Mouse (Mus musculus) c-Kit-negative CD71-positive TER-119-positive erythroid progenitor cells, embryonic 14.5 days (primary cell): ENCODE results near the gene Lhfp.

ENCODE experiments used
- DNase-seq: peaks from one replicate; pipeline ENCODE4 v3.0.0-alpha.2; 2013; ENCODE audit warnings: low read depth, low spot score

Lhfp gene

DNA sequence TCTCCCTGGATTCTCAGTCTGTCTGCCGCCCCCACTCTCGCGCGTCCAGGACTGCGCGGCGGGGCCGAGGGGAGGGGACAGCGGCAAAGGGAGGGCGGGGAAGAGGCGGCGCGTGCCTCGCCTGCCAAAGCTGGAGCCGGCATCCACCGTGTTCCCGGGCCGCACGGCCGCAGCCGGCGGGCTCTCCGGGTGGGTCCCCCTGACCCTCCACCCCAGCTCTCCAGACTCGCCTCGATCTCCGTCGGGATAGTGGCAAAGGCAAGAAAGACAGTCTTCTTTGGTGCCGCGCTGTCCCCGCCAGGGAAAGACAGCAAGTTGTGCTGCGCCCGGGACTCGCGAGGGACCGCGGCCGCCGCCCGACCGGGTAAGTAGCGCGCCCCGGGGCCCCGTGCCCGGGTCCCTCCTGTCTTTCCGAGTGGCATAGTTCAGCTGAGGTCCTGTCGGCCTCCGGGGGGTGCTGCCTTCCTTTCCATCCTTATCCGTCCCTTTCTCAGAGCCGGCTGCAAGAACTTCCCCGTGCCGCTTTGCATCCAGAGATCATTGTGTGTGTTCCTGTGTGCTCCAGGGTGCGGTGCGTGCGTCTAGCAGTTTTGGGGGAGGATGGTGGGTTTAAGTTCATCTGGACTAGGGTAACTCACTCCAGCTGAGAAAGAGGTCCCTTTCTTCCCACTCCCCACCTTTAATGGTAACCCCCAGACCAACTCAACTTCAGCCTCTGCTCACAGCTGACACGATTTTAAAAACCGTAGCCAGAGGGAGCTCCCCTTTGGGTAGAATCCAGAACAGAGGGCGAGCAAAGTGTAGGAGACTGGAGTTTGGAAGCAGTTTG lies at the start of gene Lhfp:
Gene Lhfp (plus strand): TSS at position 118 of the 829 bp plus-strand sequence.
- DNase-seq, result no peak

GRCm38 (mm10) chr3:52993296-52993695 lies 48.0 kb upstream of the Lhfp start:
- no peak for DNase-seq

- DNase-seq, result no peak
These were observed 46.7 kb upstream of the Lhfp start for GRCm38 (mm10) chr3:52994666-52995065.

DNA sequence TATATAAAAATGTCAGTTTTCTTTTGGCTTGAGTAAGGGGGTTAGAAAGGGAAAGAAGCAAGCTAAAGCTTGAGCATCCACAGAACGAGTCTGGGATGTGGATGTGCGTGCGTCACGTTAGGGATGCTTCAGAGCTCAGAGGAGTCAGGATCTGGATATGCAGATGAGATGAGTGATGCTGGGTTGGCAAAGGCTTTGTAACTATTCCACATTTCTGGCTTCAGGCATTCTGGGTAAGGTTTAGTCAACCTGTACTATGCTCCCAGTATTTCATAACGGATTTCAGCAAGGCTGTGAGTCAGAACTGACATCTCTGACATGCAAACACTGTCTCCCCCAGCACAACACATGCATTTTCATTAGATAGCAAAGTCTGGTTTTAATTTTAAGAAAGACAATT lies 44.7 kb upstream of the Lhfp start:
- no peak for DNase-seq

DNA sequence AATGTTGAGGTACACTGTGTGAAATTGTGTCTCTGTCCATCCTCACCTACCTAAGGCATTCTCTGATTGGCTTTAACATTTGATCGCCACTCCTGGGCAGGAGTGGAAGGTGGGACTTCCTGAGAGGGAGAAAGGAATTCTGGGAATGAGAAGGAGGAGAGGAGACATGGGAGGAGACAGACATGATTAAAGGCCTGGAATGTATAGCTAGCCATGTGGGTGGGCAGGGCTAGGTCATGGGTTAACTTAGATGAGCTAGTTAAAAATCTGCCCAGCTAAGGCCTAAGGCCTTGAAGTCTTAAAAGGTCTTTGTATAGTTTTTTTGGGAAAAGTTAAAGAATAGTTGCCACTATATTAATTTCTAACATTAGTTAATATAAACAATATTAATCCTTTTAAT lies 43.9 kb upstream of the Lhfp start:
- DNase-seq, result no peak

GRCm38 (mm10) chr3:52999016-52999744 lies 42.1 kb upstream of the Lhfp start:
- DNase-seq, result no peak

DNA sequence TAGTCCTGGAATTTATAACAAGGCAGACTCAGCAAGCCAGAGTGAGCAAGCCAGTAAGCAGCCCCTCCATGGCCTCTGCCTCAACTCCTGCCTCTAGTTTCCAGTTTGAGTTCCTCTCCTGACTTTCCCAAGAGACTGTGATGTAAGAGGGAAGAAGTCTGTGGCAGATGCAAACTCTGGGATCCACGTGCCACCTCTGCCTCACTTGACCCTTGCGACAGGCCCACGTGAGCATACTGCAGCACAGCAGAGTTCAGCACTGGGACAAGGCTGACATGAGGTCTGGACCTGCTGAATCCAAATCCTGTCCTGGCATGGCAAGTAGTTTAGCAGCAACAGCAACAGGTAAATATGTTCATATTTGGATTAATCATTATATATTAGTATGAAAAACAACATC lies 41.3 kb upstream of the Lhfp start:
- no peak for DNase-seq

GRCm38 (mm10) chr3:53002076-53002475 lies 39.3 kb upstream of the Lhfp start:
- DNase-seq, result no peak

GRCm38 (mm10) chr3:53004406-53005114 lies 36.8 kb upstream of the Lhfp start:
- no peak for DNase-seq

DNA sequence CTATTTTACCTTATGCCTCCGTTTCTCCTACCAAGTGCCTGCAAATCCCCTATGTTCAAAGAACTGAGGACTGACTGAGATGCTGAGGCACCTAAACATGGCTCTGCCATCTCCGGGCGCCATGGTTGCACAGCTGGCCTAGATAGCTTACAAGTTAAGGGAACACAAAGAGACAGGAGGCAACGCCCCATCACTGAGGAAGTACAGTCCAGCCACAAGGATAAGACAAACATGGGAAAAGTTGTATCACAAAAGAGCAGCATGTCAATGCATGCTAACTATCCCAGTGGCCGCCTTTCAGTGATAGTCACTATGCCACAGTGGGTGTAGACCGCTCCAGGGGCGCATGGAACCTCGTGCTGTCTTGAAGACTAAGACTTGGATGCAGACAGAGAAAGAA lies 33.9 kb upstream of the Lhfp start:
- no peak for DNase-seq

DNA sequence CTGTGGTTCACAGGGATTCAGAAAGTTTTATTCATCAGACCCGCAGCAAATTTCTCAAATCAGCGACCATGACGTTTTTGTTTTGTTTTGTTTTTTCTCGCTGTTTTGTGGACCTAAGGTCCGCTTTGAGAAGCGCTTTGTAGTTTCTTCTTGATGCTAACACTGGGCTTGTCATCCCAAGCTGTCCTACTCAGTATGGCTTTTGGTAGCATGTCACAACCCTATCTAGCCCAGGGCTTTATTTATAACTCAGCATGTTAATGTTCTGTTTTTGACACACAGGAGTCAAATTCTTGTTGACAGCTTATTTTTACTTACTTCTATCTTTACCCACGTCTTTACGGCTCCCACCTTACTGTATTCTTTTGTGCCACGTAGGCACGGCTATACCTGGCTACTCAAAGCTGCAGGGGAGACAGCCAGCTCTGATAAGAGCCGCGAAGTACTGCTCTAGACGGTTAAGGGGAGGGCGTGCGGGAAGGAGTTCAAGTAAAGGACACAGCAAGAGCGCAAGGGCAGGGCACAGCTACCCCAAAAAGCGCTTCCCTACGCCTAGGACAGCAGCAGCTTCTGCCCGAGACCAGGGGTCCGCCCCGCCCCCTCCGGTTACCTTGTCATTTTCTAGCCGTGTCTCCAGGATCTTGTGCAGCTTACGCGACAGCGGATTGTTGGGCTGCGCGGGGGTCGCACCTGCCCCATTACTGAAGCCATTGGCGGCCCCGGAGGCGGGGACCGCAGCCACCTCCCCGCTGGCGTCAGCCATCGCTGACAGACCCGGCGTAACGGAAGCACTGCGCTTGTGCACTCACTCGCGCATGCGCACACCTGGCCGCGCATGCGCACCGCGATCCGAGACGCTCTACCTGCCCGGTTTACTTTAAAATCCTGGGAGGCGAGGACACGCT lies 24.6 kb upstream of the Lhfp start, which contains the start of gene Cog6:
Gene Cog6 (minus strand): TSS at position 802 of the 905 bp plus-strand sequence.
- DNase-seq, result peak; percentile 73

GRCm38 (mm10) chr3:53027333-53027732 lies 14.0 kb upstream of the Lhfp start:
- DNase-seq, result no peak

DNA sequence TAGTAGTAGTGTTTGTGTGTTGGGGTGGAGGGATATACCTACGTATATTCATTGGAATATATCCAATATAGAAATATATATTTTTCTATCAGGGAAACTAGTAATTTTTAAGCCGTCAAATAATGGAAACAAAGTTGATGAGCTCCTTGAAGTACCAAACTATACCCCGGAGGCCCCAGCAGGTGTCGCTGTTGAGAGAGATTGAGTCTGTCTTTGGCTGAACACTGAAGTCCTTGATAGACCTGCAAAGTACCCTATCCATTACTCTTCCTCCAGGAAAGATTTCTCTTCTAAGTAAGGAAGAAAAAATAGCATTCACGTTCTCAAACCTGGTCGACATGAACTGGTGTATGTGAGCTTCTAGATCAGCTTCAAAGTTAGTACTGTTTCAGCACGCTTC lies 12.3 kb upstream of the Lhfp start:
- peak; percentile 21 for DNase-seq

DNA sequence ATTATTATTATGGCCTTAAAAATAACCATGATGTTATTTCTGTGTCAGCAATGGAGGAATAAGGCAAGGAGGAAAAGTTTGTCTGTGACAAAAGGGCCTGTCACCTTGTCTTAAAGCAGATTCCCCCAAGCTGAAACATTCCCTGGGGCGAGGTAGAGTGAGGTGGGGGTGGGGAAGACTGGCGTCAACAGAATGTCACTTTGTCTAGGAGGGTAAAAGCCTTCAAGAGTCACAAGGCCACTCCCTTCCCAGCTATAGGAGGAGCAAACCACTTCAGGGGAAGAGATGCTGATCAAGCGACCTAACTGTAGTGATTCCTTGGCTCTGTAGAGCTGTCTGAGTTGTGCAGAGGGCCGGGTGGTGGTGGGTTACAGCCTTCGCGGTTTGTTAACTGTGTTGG lies 9.7 kb upstream of the Lhfp start:
- DNase-seq, result no peak

DNA sequence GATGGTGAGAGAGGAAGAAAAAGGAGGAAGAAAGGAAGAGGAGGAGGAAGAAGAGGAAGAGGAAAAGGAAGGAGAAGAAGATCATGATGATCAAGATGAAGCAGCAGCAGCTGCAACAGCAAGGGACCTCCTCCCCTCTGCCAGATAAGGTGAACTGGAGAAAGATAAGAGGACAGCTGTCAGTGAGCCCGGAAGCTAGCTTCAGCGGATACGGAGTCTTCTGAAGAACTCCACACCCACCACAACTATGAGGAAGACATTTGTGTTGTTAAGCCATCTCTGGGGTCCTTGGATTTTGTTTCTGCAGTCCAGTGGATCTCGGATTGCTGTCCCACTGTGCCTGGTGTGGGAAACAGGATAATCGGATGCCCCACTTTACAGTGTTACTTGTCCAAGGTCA lies 8.9 kb upstream of the Lhfp start:
- no peak for DNase-seq

- no peak for DNase-seq
These were observed 7.9 kb upstream of the Lhfp start for GRCm38 (mm10) chr3:53033448-53033847.

DNA sequence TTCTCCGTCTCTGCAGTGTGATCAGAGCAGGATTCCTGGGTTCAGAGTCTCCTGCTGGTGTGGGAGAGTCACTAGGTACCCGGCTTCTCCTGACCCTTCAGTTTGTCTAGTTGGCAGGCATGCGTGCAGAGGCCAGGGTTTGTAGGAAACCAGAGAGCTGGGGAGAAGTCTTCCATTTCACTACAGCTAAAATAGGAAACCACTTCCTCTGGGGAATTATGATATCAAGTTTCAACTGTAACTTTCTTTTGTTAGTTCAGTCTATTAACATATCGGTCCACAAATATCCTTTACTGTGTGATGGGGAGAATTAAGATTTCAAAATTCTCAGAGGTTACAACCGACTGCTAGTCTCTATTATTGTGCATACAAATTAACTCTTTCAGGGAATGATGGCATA lies 5.3 kb upstream of the Lhfp start:
- no peak for DNase-seq

GRCm38 (mm10) chr3:53036941-53037340 lies 4.4 kb upstream of the Lhfp start:
- no peak for DNase-seq

DNA sequence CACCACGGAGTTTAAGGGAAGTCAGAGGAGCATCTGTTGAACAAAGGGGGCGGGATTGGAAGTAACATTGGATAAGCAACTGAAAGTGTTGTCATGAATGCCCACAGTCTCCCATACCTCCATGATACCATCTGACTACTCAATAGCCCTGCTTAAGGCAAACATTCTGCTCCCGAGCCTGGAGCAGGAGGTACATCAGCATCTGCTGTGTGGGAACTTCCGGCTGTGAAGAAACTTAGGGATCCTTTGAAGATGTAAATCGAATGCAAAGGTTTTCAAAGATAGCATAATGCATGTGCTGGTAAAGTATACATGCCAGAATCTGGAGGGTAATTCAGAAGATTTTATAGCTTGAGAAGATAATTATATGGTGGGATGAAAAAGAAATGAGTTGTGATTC lies 2.4 kb upstream of the Lhfp start:
- no peak for DNase-seq

GRCm38 (mm10) chr3:53039746-53040145 lies 1.6 kb upstream of the Lhfp start:
- DNase-seq, result no peak
